ENCODE assay signal across 13 mouse cellular contexts in genomic region chr15:85746671-85747070, GRCm38 (mm10). TPM values are rescaled to one million over a fixed set of nuclear protein-coding genes. Genes with fewer than 3 reads are reported as not detected.
"Had no signal": no experiment of that assay in that cellular context is flagged by ENCODE, and none has a peak within 500 bp of the region (broad histone marks: within the 10 kb centered on the region; RNA-seq: fewer than 3 reads in every experiment).

No protein-coding gene starts in this region.

- H3K9ac ChIP-seq: limb, embryonic 12.5 days; liver, embryonic 14.5 days; midbrain, embryonic 13.5 days had no signal

- H3K4me3 ChIP-seq: left cerebral cortex, adult 2 months; limb, embryonic 12.5 days; midbrain, embryonic 13.5 days had no signal

- DNase-seq: kidney, adult 11 months; kidney, adult 9 months; liver; lung, adult 2 months; lung, postnatal 36 days; right cerebral cortex, postnatal 14 days; thymus, postnatal 36 days had no signal

- H3K4me1 ChIP-seq: limb, embryonic 12.5 days; midbrain, embryonic 13.5 days had no signal

- H3K36me3 ChIP-seq: limb, embryonic 12.5 days; midbrain, embryonic 13.5 days had no signal

- ATAC-seq: lung, postnatal 0 days; midbrain, embryonic 13.5 days had no signal

- H3K27ac ChIP-seq: left cerebral cortex, adult 2 months; limb, embryonic 12.5 days; liver, embryonic 14.5 days; midbrain, embryonic 13.5 days had no signal

- H3K4me2 ChIP-seq: limb, embryonic 12.5 days; midbrain, embryonic 13.5 days had no signal

RNA-seq across cellular contexts. Expression of gene Ppara, which starts 11.9 kb away (rescaled TPM):
- total RNA-seq: megakaryocyte progenitor cell, adult 5-6 weeks had no signal
